Mouse (Mus musculus): ENCODE measurements around the gene Pitpnc1.

GRCm38 (mm10) chr11:107484341-107484740 lies 13.8 kb upstream of the Pitpnc1 start:
- no peak for TF ChIP-seq CTCF (IDR thresholded peaks at IDR 0.05; ENCODE audit: low read depth)
- TF ChIP-seq EP300 (IDR thresholded peaks at IDR 0.05; ENCODE audit: low read depth): no peak
